In the genomic region with DNA sequence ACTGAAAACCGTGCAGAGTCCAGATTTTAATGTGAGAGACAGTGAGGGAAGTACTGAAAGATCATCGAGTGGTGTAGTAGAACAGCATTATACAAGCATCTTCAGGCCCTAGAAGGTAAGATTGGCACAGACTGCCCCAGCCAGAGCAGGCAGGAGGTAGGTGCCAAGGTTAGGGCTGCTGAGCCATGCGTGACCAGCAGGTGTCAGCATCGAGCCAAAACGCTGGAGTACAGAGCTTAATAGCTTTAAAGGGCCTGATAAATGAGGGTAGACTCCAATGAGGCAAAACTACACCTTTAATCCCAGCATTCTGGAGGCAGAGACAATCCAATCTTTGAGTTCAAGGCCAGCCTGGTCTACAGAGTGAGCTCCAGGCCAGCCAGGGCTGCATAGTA, we compare ENCODE assay signal across 8 mouse cellular contexts. TPM values are rescaled to one million over a fixed set of nuclear protein-coding genes. Genes with fewer than 3 reads are reported as not detected.
DNase-seq lines count a peak whose midpoint lies in the region; ATAC-seq and TF ChIP-seq lines count a peak whose summit lies in the region.

No protein-coding gene starts in this region.

- peaks cover 8% of the 10 kb centered on the region for H3K4me1 ChIP-seq in forebrain, embryonic 10.5 days
- H3K4me1 ChIP-seq in lung, adult 2 months (ENCODE audit: control insufficient read depth, insufficient read depth, low read length): peaks cover 4% of the 10 kb centered on the region
- H3K4me1 ChIP-seq in neural tube, embryonic 15.5 days: no peaks in the 10 kb centered on the region

- H3K27me3 ChIP-seq in forebrain, embryonic 10.5 days (ENCODE audit: poor library complexity, severe bottlenecking): no peaks in the 10 kb centered on the region
- H3K27me3 ChIP-seq in neural tube, embryonic 15.5 days (replicated peaks): no peaks in the 10 kb centered on the region

- 6% methylated on average over 5 of the region's 5 CpGs for WGBS in forebrain, embryonic 10.5 days
- 11% methylated on average over 5 of the region's 5 CpGs for WGBS in lung, adult 2 months
- 10% methylated on average over 5 of the region's 5 CpGs for WGBS in neural tube, embryonic 15.5 days

- peak; percentile 99 for TF ChIP-seq CTCF in lung, adult 2 months (IDR thresholded peaks at IDR 0.05; ENCODE audit: insufficient read depth, low read length)

- H3K9ac ChIP-seq in neural tube, embryonic 15.5 days (replicated peaks): no peak overlapping the region

- no peak overlapping the region for H3K4me2 ChIP-seq in neural tube, embryonic 15.5 days

- peak; percentile 83 for ATAC-seq in neural tube, embryonic 15.5 days (ENCODE audit: low FRiP score)

- peaks cover 14% of the 10 kb centered on the region for H3K36me3 ChIP-seq in forebrain, embryonic 10.5 days (replicated peaks)
- peaks cover 19% of the 10 kb centered on the region for H3K36me3 ChIP-seq in neural tube, embryonic 15.5 days

- no peaks in the 10 kb centered on the region for H3K9me3 ChIP-seq in forebrain, embryonic 10.5 days
- no peaks in the 10 kb centered on the region for H3K9me3 ChIP-seq in neural tube, embryonic 15.5 days (replicated peaks)

- H3K4me3 ChIP-seq in forebrain, embryonic 10.5 days: no peak overlapping the region
- H3K4me3 ChIP-seq in lung, adult 2 months (replicated peaks; ENCODE audit: extremely low read depth, low read depth, low read length): no peak overlapping the region
- no peak overlapping the region for H3K4me3 ChIP-seq in neural tube, embryonic 15.5 days (replicated peaks)

- no peak for TF ChIP-seq POLR2A in lung, adult 2 months (IDR thresholded peaks at IDR 0.05; ENCODE audit: borderline replicate concordance, extremely low read depth, low read depth, low read length)

- intact Hi-C loops in heart, postnatal 25 days (cut with DNase I): loop anchor here (1.0 to 2.0 kb wide), 3 partner anchors 32 to 120 kb away; partner anchors contain the start of gene Gabpb2

- peak; percentile 87 to 94 for DNase-seq in CD8-positive naive resting alpha-beta T cell, adult 2 months (ENCODE audit: low read depth in 2 of 2, low spot score in 2 of 2)
- peak; percentile 70 for DNase-seq in c-Kit-negative CD71-positive TER-119-positive erythroid progenitor cells, embryonic 14.5 days (ENCODE audit: low read depth, low spot score)
- peak; percentile 80 for DNase-seq in forebrain, embryonic 10.5 days (ENCODE audit: extremely low spot score, low spot score)
- DNase-seq in heart, postnatal 25 days (ENCODE audit: low spot score): peak; percentile 70
- peak; percentile 89 for DNase-seq in layer of hippocampus, adult 11-12 months (ENCODE audit: low spot score)
- peak; percentile 87 for DNase-seq in lung, adult 2 months
- peak; percentile 92 for DNase-seq in testis, postnatal 10 days (ENCODE audit: low spot score)

- H3K27ac ChIP-seq in forebrain, embryonic 10.5 days: no peak overlapping the region
- H3K27ac ChIP-seq in neural tube, embryonic 15.5 days (replicated peaks): no peak overlapping the region

RNA-seq across cellular contexts. Expression of gene Tnfaip8l2, which starts 0.5 kb away (rescaled TPM):
- polyA plus RNA-seq in forebrain, embryonic 10.5 days (2016; fragmentation: Nextera tagmentation; extraction: Ambion mirVana): 1.4 and 1.5 TPM in 2 replicates
- 1 to 10 TPM; 2.0 to 2.1 TPM for total RNA-seq in heart, postnatal 25 days (2021)
- 24.6 and 26.4 TPM in 2 replicates for polyA plus RNA-seq in lung, adult 2 months (2012; rRNA removed)
- polyA plus RNA-seq in neural tube, embryonic 15.5 days (2015; fragmentation: Nextera tagmentation; extraction: Ambion mirVana): 3.0 and 5.6 TPM in 2 replicates

RNA-seq across cellular contexts. Expression of gene Lysmd1, which starts 8.7 kb away (rescaled TPM):
- 12.6 and 13.3 TPM in 2 replicates for polyA plus RNA-seq in forebrain, embryonic 10.5 days (2016; fragmentation: Nextera tagmentation; extraction: Ambion mirVana)
- total RNA-seq in heart, postnatal 25 days (2021): 1 to 10 TPM; 6.7 to 7.9 TPM
- polyA plus RNA-seq in lung, adult 2 months (2012; rRNA removed): 4.5 and 7.8 TPM in 2 replicates
- polyA plus RNA-seq in neural tube, embryonic 15.5 days (2015; fragmentation: Nextera tagmentation; extraction: Ambion mirVana): 38.1 and 46.0 TPM in 2 replicates

RNA-seq across cellular contexts. Expression of gene Scnm1, which starts 8.8 kb away (rescaled TPM):
- polyA plus RNA-seq in forebrain, embryonic 10.5 days (2016; fragmentation: Nextera tagmentation; extraction: Ambion mirVana): 75.8 and 80.7 TPM in 2 replicates
- total RNA-seq in heart, postnatal 25 days (2021): 10 to 100 TPM; 28.3 to 31.4 TPM
- 30.1 and 43.7 TPM in 2 replicates for polyA plus RNA-seq in lung, adult 2 months (2012; rRNA removed)
- 86.7 and 88.4 TPM in 2 replicates for polyA plus RNA-seq in neural tube, embryonic 15.5 days (2015; fragmentation: Nextera tagmentation; extraction: Ambion mirVana)

RNA-seq across cellular contexts. Expression of gene Sema6c, which starts 17.6 kb away (rescaled TPM):
- 3.9 and 4.2 TPM in 2 replicates for polyA plus RNA-seq in forebrain, embryonic 10.5 days (2016; fragmentation: Nextera tagmentation; extraction: Ambion mirVana)
- 1 to 10 TPM; 7.3 to 9.4 TPM for total RNA-seq in heart, postnatal 25 days (2021)
- polyA plus RNA-seq in lung, adult 2 months (2012; rRNA removed): 10.7 and 11.8 TPM in 2 replicates
- 17.7 and 24.4 TPM in 2 replicates for polyA plus RNA-seq in neural tube, embryonic 15.5 days (2015; fragmentation: Nextera tagmentation; extraction: Ambion mirVana)

RNA-seq across cellular contexts. Expression of gene Tmod4, which starts 18.3 kb away (rescaled TPM):
- 0.77 and 1.00 TPM in 2 replicates for polyA plus RNA-seq in forebrain, embryonic 10.5 days (2016; fragmentation: Nextera tagmentation; extraction: Ambion mirVana)
- 10 to 100 TPM; 17.3 to 24.5 TPM for total RNA-seq in heart, postnatal 25 days (2021)
- polyA plus RNA-seq in lung, adult 2 months (2012; rRNA removed): 1.5 and 3.5 TPM in 2 replicates
- 1.3 and 1.5 TPM in 2 replicates for polyA plus RNA-seq in neural tube, embryonic 15.5 days (2015; fragmentation: Nextera tagmentation; extraction: Ambion mirVana)
